Mouse (Mus musculus) hindbrain, embryonic 13.5 days (tissue): Measurements from ENCODE around the gene Pdap1. TPM values are rescaled to one million over a fixed set of nuclear protein-coding genes. Genes with fewer than 3 reads are reported as not detected.
A peak's percentile ranks its signal among the peaks of the same experiment; 100 is the strongest.
"Not testable (repeated sequence)": the region's sequence is repeated elsewhere in the genome, so short reads cannot be mapped to it uniquely, and the experiment has no call there.

Experiments used
- ATAC-seq: fragments of 200-750 bp; cut with Nextera tagmentation; 2 replicates; pipeline ENCODE4 v1.8.0; 2017; ENCODE audit warnings: moderate TSS enrichment; ENCODE audit not compliant: low FRiP score
- H3K27ac ChIP-seq: fragments of 300-500 bp; sonication (generic); 2 replicates; pipeline ENCODE4 v1.5.1; 2015; ENCODE audit warnings: inconsistent platforms, mild to moderate bottlenecking, moderate library complexity
- H3K27me3 ChIP-seq: fragments of 300-500 bp; sonication (generic); 2 replicates; pipeline ENCODE4 v1.6.1; 2015; ENCODE audit warnings: mild to moderate bottlenecking, inconsistent platforms
- H3K36me3 ChIP-seq: fragments of 300-500 bp; sonication (generic); 2 replicates; pipeline ENCODE4 v1.6.1; 2015; ENCODE audit warnings: mild to moderate bottlenecking, inconsistent platforms
- H3K4me1 ChIP-seq: fragments of 300-500 bp; sonication (generic); replicated peaks from 2 replicates; pipeline ENCODE4 v1.6.1; 2015; ENCODE audit warnings: inconsistent platforms
- H3K4me2 ChIP-seq: fragments of 300-500 bp; sonication (generic); 2 replicates; pipeline ENCODE4 v1.6.1; 2015; ENCODE audit warnings: inconsistent platforms, mild to moderate bottlenecking, moderate library complexity
- H3K4me3 ChIP-seq: fragments of 300-500 bp; sonication (generic); 2 replicates; pipeline ENCODE4 v1.5.1; 2015; ENCODE audit warnings: mild to moderate bottlenecking, inconsistent platforms
- H3K9ac ChIP-seq: fragments of 300-500 bp; sonication (generic); 2 replicates; pipeline ENCODE4 v1.6.1; 2015; ENCODE audit warnings: mild to moderate bottlenecking, inconsistent platforms
- H3K9me3 ChIP-seq: fragments of 300-500 bp; sonication (generic); 2 replicates; pipeline ENCODE4 v1.6.1; 2016; ENCODE audit warnings: inconsistent platforms
- WGBS: fragments of 180-500 bp; shearing (Covaris S2); methylation state at CpG from one replicate; pipeline ENCODE4 v1.1.7; 2015; 5-methylcytosine and 5-hydroxymethylcytosine counted together
- polyA plus RNA-seq: library from polyadenylated mRNA; unstranded; fragments of >200 nt; fragmentation: Nextera tagmentation; extraction: Ambion mirVana; gene quantifications from 2 replicates; pipeline ENCODE4 v1.2.1, GENCODE M21; 2015

Pdap1 gene
- polyA plus RNA-seq, 1 experiment from 2014 or later = 136 TPM

DNA sequence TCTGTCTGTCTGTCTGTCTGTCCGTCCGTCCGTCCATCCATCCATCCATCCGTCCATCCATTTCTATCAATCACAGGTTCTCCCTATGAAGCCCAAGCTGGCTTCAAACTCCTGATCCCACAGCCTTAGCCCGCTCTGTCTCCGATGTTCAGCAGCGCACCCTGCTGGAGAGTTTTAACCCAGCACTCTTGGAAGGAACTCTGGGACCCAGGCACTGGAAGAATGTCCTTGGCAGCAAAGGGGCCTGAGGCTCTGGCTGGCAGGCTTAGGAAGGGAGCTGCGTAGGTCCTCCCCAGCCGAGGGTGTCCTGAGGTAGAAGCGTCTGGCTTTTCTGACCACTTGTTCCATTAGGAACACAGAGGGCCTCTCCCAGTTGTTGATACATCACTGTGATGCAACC lies 23.1 kb downstream of the Pdap1 start:
- Histone ChIP-seq H3K27ac (no peak overlapping the region), H3K36me3 (no peaks in the 10 kb centered on the region; the same call in 1 of the 2 replicates)
- ATAC-seq = no peak

DNA sequence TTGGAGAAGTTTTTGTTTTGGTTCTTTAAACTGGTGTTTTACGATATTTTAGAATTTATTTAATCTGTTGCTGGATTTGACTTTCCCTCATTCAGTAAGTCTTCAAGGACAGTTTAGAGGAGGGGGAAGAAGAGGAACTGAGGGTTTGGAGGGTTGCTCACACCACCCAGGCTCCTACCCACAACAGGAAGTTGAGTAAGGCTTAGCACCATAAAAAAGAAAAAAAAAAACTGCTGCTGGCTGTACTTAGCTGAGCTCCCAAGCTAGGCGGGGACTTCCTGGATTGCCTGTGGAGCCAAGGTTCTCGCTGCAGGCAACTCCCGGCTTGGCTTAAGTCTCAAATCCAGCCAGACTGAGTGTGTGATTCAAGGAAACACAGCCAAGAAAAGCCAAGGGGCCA lies 23.7 kb downstream of the Pdap1 start:
- H3K4me1 ChIP-seq = peaks cover 16% of the 10 kb centered on the region
- peaks cover 2% of the 10 kb centered on the region for H3K36me3 ChIP-seq
- peaks cover 35% of the 10 kb centered on the region for H3K27me3 ChIP-seq
- WGBS = 58% methylated on average over 4 of the region's 4 CpGs
- H3K9ac ChIP-seq = no peak overlapping the region
- 0 out of 2 replicates have a peak overlapping the region, but pooled peaks have one; percentile 1 for H3K4me2 ChIP-seq
- no peaks in the 10 kb centered on the region; the same call in 1 of the 2 replicates for H3K9me3 ChIP-seq
- ATAC-seq = no peak
- H3K27ac ChIP-seq = peak overlapping the region; percentile 44; the same call in 1 of the 2 replicates
- H3K4me3 ChIP-seq = no peak overlapping the region

More for the DNA sequence above, 23.1 kb downstream of the Pdap1 start:
- peaks cover 35% of the 10 kb centered on the region for H3K27me3 ChIP-seq
- peaks cover 16% of the 10 kb centered on the region for H3K4me1 ChIP-seq
- 45% methylated on average over 10 of the region's 10 CpGs for WGBS
- H3K4me2 ChIP-seq = no peak overlapping the region
- no peak overlapping the region for H3K9ac ChIP-seq
- H3K9me3 ChIP-seq = no peaks in the 10 kb centered on the region; the same call in 1 of the 2 replicates
- H3K4me3 ChIP-seq = no peak overlapping the region

DNA sequence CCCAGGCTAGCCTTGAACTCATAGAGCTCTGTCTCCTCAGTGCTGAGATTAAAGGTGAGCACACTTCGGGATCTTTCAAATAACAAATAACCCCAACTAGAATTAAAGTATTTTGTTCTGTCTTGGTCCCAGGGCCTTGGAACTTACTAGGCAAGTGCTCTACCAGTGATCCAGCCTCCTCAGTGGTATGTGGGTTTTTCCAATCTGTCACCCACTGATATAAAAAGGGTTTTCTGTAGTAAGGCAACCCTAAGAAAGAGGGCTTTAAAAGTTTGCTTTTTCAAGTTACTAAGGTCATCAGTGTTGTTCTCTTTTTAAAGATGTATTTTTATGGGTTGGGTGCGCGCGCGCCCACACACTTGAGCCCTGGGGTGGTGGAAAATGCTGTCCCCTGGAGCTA lies 24.3 kb downstream of the Pdap1 start:
- H3K4me2 ChIP-seq = 0 out of 2 replicates have a peak overlapping the region, but pooled peaks have one; percentile 1
- H3K9ac ChIP-seq = no peak overlapping the region
- H3K27me3 ChIP-seq = peaks cover 35% of the 10 kb centered on the region
- peaks cover 16% of the 10 kb centered on the region for H3K4me1 ChIP-seq
- WGBS = 87% methylated on average over 5 of the region's 5 CpGs
- H3K4me3 ChIP-seq = no peak overlapping the region
- H3K27ac ChIP-seq = peak overlapping the region; percentile 44; the same call in 1 of the 2 replicates
- ATAC-seq = no peak
- H3K36me3 ChIP-seq = peaks cover 5% of the 10 kb centered on the region
- no peaks in the 10 kb centered on the region; the same call in 1 of the 2 replicates for H3K9me3 ChIP-seq

DNA sequence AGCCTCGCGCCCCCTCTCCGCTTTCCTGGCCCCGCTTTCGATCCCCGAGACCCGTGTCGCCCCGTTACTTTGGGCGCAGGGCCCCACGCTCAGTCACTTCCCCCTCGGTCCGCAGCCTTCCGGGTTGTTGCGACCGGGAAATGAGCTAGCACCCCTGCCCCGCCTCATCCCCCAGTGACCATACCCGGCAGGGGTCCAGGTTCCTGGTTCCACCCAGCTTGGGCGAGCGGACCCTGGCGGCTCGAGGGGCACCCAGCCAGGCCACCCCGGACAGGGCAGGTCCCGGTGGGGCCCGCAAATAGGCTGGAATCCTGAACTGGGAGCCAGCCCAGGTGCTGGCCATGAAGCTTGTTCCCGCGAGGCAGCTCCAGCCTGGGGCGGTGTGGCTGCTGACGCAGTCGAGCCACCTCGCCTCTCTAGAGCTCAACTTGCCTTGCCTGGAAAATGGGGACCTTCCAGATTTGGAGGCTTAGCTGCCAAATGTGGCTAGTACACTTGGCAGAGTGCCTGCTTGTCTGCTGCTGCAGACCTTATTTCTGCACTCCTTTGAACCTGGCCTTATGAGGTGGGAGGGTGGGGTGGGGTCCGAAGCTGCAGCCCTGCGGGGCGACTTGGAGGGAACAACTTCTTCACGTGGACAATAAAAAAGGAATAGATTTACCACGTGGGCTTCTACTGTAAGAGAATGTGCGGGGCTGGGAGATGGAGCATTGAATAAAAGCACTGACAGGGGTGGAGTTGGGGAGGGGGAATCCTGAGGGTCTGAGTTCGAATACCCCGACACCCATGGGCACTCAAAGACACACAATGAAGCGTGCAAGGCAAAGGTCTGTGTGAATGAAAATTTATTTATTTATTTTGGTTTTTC lies 25.2 kb downstream of the Pdap1 start:
- peak overlapping the region; percentile 23; the same call in 1 of the 2 replicates for H3K27ac ChIP-seq
- ATAC-seq = peak; percentile 49
- 19% methylated on average over 38 of the region's 40 CpGs for WGBS

DNA sequence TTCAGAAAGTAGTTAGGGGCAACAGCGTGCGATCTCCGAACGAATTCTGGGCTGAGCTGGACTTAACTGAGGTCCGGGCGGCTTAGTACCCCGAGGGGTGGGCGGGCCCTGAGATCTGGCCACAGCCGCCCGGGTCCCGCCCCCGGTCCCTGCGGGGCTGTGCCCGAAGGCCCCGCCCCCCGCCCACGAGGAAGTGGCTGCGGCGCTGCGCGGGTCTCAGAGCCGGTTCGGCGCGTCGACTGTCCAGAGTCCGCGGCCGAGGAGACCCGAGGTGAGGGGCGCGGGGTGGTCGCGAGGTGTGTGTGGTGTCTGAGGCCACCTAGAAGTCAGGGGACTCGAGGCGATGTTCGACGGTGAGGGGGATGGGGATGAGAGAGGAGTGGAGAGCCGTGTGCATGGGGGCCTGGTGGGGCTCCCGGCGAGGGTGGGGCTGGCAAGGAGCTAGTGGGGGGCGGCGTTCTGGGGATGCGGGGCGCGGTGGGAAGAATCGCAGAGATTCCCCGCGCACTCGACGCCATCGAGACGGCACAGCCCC lies 25.9 kb downstream of the Pdap1 start, which contains the start of gene Arpc1b:
Gene Arpc1b, plus strand, starts transcription at position 145 of the 535 bp plus-strand sequence.
- Histone ChIP-seq H3K36me3 (peaks cover 21% of the 10 kb centered on the region), H3K27ac (peak within 1 kb of the TSS; percentile 23; the same call in 1 of the 2 replicates), H3K4me1 (peaks cover 16% of the 10 kb centered on the region), H3K9me3 (no peaks in the 10 kb centered on the region; the same call in 1 of the 2 replicates), H3K9ac (peak within 1 kb of the TSS; percentile 67), H3K27me3 (peaks cover 35% of the 10 kb centered on the region), H3K4me2 (peak within 1 kb of the TSS; percentile 55), H3K4me3 (peak within 1 kb of the TSS; percentile 43)
- WGBS = 2% methylated on average over 39 of the region's 53 CpGs
- peak; percentile 26; the same call in 1 of the 2 replicates for ATAC-seq

More for the DNA sequence above, 25.2 kb downstream of the Pdap1 start:
- H3K9ac ChIP-seq = peak overlapping the region; percentile 67
- peaks cover 16% of the 10 kb centered on the region for H3K4me1 ChIP-seq
- H3K27me3 ChIP-seq = peaks cover 35% of the 10 kb centered on the region
- peak overlapping the region; percentile 55 for H3K4me2 ChIP-seq
- peaks cover 14% of the 10 kb centered on the region for H3K36me3 ChIP-seq
- H3K9me3 ChIP-seq = no peaks in the 10 kb centered on the region; the same call in 1 of the 2 replicates
- peak overlapping the region; percentile 43 for H3K4me3 ChIP-seq

DNA sequence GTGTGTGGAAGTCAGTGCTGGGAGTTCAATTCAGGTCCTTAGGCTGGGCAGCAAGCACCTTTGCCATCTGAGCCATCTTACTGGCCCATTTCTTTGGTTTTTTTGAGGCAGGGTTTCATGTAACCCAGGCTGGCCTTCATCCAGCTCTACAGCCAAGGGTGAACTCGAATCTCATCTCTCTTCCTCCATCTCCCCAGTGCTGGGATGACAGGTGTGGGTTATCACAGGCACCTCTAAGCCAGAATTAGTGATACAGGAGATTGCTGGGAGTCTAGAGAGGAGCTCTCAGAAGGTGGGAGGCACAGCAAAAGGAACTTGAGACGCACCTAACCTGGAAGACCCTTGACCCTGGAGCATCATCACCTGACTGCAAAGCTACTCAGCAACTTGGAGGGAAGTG lies 26.6 kb downstream of the Pdap1 start:
- 64% methylated on average over 2 of the region's 2 CpGs for WGBS
- H3K9ac ChIP-seq = no peak overlapping the region
- no peak for ATAC-seq

DNA sequence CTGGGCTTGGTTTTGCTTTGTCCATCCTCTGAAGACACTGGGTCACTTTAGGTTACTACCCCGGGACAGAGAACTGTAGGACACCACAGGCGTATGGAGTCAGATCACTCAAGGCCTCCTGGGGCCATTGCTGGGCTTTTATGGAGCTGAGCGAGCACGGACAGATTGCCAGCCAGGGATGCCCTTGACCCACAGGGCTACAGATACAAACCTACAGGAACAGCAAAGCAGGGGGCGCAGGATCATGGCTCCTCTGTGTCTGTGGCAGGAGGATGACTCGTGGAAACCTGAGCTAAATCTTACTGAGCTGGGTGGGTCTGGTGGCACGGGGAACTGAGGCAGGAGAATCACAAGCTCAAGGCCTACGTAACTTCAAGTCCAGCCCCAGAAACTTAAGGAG lies 27.5 kb downstream of the Pdap1 start:
- Histone ChIP-seq H3K4me2 (no peak overlapping the region), H3K27ac (no peak overlapping the region), H3K9me3 (no peaks in the 10 kb centered on the region), H3K27me3 (peaks cover 35% of the 10 kb centered on the region), H3K9ac (no peak overlapping the region), H3K4me1 (peaks cover 13% of the 10 kb centered on the region), H3K36me3 (peaks cover 36% of the 10 kb centered on the region), H3K4me3 (no peak overlapping the region)
- 81% methylated on average over 8 of the region's 8 CpGs for WGBS
- no peak for ATAC-seq

More for the DNA sequence above, 26.6 kb downstream of the Pdap1 start:
- Histone ChIP-seq H3K9me3 (no peaks in the 10 kb centered on the region), H3K36me3 (peaks cover 28% of the 10 kb centered on the region), H3K27me3 (peaks cover 35% of the 10 kb centered on the region), H3K4me3 (peak overlapping the region; percentile 43), H3K4me2 (peak overlapping the region; percentile 55; the same call in 1 of the 2 replicates), H3K27ac (no peak overlapping the region), H3K4me1 (peaks cover 16% of the 10 kb centered on the region)

DNA sequence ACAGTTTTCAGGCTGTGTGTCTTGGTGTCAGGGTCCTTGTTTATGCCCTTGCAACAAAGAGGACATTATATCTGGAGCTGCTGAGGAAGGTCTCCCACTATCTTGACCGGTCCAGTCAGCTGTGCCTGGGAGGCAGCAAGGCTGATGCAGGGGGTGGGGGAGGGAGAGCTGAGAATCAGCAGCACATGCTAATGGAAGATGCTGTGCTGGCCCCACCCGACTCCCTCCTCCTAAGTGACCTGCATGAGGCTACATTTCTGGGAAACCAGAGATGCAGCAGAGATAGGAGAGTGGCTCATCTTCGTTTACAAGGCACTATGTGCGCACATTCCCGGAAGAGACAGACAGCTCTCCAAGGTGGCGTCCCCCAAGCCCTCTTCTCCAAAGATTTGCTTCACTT lies 29.6 kb downstream of the Pdap1 start:
- Histone ChIP-seq H3K36me3 (peaks cover 58% of the 10 kb centered on the region), H3K4me2 (no peak overlapping the region), H3K4me3 (no peak overlapping the region), H3K27ac (no peak overlapping the region), H3K9ac (no peak overlapping the region), H3K4me1 (peaks cover 13% of the 10 kb centered on the region), H3K9me3 (no peaks in the 10 kb centered on the region), H3K27me3 (peaks cover 27% of the 10 kb centered on the region)
- 89% methylated on average over 6 of the region's 6 CpGs for WGBS
- ATAC-seq = no peak

DNA sequence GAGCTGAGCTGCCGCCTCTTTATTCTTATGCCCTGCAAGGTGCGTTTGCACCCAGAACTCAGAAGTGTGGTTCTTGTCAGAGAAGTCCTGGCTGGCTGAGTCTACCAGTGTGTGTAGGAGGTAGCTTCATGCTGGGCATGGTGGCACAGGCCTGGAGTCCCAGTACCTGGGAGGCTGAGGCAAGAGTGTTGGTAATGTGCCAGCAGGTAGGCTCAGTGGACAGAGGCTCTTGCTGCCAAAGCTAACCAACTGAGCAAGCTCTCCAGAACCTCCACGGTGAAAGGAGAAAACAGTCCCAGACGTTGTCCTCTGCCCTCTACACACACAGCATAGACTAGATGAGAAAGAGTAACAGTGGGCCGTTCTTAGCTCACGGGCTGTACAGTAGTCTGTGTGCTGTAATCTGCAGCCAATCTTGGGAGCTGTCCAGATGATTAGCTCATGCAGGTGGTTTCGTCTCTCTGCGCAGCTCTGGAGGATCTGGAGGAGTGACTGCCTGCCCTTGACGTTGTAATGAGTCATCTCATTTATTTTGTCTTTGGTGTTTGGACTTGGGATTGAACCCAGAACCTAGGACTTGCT lies 34.3 kb downstream of the Pdap1 start:
- Histone ChIP-seq H3K36me3 (peaks cover 98% of the 10 kb centered on the region), H3K4me1 (no peaks in the 10 kb centered on the region), H3K27me3 (no peaks in the 10 kb centered on the region), H3K4me2 (no peak overlapping the region), H3K4me3 (no peak overlapping the region), H3K27ac (no peak overlapping the region), H3K9me3 (no peaks in the 10 kb centered on the region), H3K9ac (no peak overlapping the region)
- no peak for ATAC-seq
- 97% methylated on average over 9 of the region's 9 CpGs for WGBS

DNA sequence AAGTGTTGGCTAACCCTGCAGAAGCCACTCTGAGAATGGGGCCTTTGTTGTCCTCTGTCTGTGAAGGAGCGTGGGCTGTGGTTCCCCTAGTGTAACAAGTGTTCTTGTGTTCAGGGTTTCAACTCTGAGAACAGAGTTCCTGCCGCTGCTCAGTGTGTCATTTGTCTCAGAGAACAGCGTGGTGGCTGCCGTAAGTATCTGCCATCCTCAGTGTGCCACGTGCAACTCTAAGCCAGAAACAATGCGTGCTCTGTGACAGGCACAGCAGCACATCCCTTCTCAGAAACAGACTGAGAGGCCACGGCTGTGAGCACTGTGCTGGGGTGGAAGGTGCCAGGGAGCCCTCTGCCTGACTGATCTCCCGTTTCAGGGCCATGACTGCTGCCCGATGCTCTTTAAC lies 35.7 kb downstream of the Pdap1 start:
- Histone ChIP-seq H3K4me1 (no peaks in the 10 kb centered on the region), H3K27me3 (no peaks in the 10 kb centered on the region)
- 77% methylated on average over 9 of the region's 9 CpGs for WGBS

DNA sequence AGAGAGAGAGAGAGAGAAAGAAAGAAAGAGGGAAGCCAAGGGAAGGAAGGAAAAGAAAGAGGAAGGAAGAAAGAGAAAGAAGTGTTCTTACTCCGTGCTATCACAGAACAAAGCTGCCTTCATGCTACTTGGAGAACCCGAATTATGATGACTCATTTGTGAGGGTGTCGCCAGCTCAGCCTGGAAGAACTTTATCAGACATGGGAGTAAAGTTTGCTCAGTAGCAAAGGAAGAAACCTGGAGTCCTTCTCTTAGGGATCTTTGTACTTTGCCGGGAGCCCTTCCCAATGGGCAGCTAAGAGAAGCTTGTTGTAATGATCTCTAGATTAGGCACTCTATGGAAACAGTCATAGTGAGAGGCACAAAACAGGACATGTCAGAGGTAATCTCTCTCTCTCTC lies 37.3 kb downstream of the Pdap1 start:
- Histone ChIP-seq H3K36me3 (peaks cover 98% of the 10 kb centered on the region), H3K9ac (no peak overlapping the region), H3K9me3 (no peaks in the 10 kb centered on the region), H3K4me2 (no peak overlapping the region), H3K27me3 (no peaks in the 10 kb centered on the region), H3K27ac (no peak overlapping the region), H3K4me1 (no peaks in the 10 kb centered on the region), H3K4me3 (no peak overlapping the region)
- no peak for ATAC-seq
- 98% methylated on average over 4 of the region's 4 CpGs for WGBS

More for the DNA sequence above, 35.7 kb downstream of the Pdap1 start:
- Histone ChIP-seq H3K9me3 (no peaks in the 10 kb centered on the region), H3K9ac (no peak overlapping the region), H3K4me3 (no peak overlapping the region), H3K27ac (no peak overlapping the region), H3K36me3 (peaks cover 98% of the 10 kb centered on the region), H3K4me2 (no peak overlapping the region)
- peak; percentile 52; the same call in 1 of the 2 replicates for ATAC-seq

DNA sequence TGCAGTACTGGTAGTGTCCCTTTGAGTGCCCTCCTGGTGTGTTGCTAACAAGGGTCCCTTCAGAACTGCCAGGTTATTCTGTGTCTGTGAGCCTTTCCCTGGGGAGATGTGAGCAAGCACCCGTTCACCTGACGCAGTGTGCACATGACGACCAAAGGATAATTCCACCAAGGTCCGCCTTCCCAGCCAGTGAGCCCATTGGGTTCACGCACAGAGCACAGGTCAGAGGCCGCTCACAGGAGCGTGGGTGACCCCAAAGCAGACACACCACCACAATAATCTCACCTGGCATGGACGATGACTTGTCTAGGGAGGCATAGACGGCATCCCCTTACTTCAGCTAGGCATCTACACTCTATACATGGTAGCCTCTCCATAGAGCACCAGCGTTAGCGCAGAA lies 38.6 kb downstream of the Pdap1 start:
- peaks cover 98% of the 10 kb centered on the region for H3K36me3 ChIP-seq
- H3K27ac ChIP-seq, H3K4me1 ChIP-seq, H3K4me2 ChIP-seq, H3K4me3 ChIP-seq, ATAC-seq, H3K27me3 ChIP-seq, H3K9ac ChIP-seq, H3K9me3 ChIP-seq: not testable (repeated sequence)
- WGBS = 98% methylated on average over 11 of the region's 11 CpGs
